23 mouse cellular contexts compared by ENCODE assay signal in the genomic region with DNA sequence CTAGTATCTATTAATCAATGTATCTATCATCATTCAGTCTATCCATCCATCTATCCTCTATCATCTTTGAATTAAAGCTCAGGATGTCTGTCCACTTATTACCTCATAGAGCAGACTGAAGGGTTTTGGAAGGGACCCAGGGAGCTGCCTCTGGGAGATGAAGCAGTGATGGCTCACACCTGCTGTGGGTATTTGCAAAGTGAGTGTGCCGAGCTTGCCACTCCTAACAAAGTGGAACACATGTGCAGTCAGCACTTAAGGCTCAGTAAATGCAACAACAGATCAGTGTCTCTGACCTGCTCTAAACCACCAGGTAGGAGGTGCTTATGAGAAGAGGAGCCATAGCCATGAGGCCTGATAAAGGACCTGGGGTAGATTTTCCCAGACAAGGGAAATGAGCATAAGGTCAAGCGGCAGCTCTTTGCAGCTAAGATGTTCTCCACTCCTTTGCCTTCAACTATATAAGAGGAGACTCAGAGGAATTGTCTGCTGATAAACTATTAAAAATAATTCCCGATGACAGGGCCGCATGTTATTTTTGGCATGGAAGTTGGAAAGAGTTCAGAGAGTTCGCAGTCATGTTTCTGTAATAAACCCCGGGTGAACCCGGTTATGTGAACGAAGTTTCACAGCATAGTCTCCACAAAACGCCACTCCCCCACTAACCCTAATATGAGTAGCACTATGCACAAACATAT.
A peak's percentile ranks its signal among the peaks of the same experiment; 100 is the strongest.
DNase-seq lines count a peak whose midpoint lies in the region; ATAC-seq and TF ChIP-seq lines count a peak whose summit lies in the region.
"Had no signal": no experiment of that assay in that cellular context is flagged by ENCODE, and none has a peak within 500 bp of the region (broad histone marks: within the 10 kb centered on the region; RNA-seq: fewer than 3 reads in every experiment).

No protein-coding gene starts in this region.

- no peaks in the 10 kb centered on the region for H3K27me3 ChIP-seq in heart, embryonic 11.5 days (ENCODE audit: control insufficient read depth, insufficient read depth, low read length)
- no peaks in the 10 kb centered on the region for H3K27me3 ChIP-seq in lung, embryonic 14.5 days (ENCODE audit: insufficient read depth, low read length)
- H3K27me3 ChIP-seq in heart, embryonic 16.5 days (ENCODE audit: control insufficient read depth, insufficient read depth, low read length): no peaks in the 10 kb centered on the region; the same call in 1 of the 2 replicates
- H3K27me3 ChIP-seq: forebrain, embryonic 13.5 days; midbrain, embryonic 15.5 days; neural tube, embryonic 13.5 days; stomach, embryonic 15.5 days had no signal

- DNase-seq in heart, postnatal 25 days (ENCODE audit: low spot score): no peak
- peak; percentile 27 for DNase-seq in lung, embryonic 14.5 days
- no peak for DNase-seq in lung, postnatal 4 days
- DNase-seq in kidney, postnatal 36 days: peak; percentile 4 to 10
- no peak for DNase-seq in right cerebral cortex, postnatal 10 days (ENCODE audit: low spot score in 2 of 2)
- no peak for DNase-seq in gastrocnemius, postnatal 4 days (ENCODE audit: low spot score in 2 of 2)
- DNase-seq: adrenal gland, postnatal 25 days; cerebellum, adult 9-10 months; gastrocnemius, adult 2 months; layer of hippocampus, postnatal 36 days; lung, postnatal 14 days; retina, postnatal 1 day; right cerebral cortex, postnatal 4 days had no signal

- no peak for TF ChIP-seq CTCF in lung, embryonic 14.5 days (IDR thresholded peaks at IDR 0.05; ENCODE audit: low read depth)

- H3K36me3 ChIP-seq in heart, embryonic 11.5 days (ENCODE audit: control insufficient read depth, insufficient read depth, low read length): no peaks in the 10 kb centered on the region
- no peaks in the 10 kb centered on the region for H3K36me3 ChIP-seq in lung, embryonic 14.5 days (ENCODE audit: insufficient read depth)
- no peaks in the 10 kb centered on the region for H3K36me3 ChIP-seq in heart, embryonic 16.5 days (ENCODE audit: control insufficient read depth, insufficient read depth)
- H3K36me3 ChIP-seq: midbrain, embryonic 15.5 days; neural tube, embryonic 13.5 days; stomach, embryonic 15.5 days had no signal

- WGBS in heart, embryonic 11.5 days (ENCODE audit: insufficient replicate concordance): 74% methylated on average over 9 of the region's 9 CpGs
- WGBS in lung, embryonic 14.5 days: 63% methylated on average over 9 of the region's 9 CpGs
- WGBS in heart, embryonic 16.5 days: 32% methylated on average over 9 of the region's 9 CpGs

- H3K4me3 ChIP-seq in heart, embryonic 11.5 days (ENCODE audit: low read depth, low read length): no peak overlapping the region
- H3K4me3 ChIP-seq in lung, embryonic 14.5 days (ENCODE audit: low read depth, low read length): no peak overlapping the region
- H3K4me3 ChIP-seq in heart, embryonic 16.5 days (ENCODE audit: low read length): no peak overlapping the region
- H3K4me3 ChIP-seq: forebrain, embryonic 13.5 days; gastrocnemius, adult 2 months; layer of hippocampus, adult 2 months; midbrain, embryonic 15.5 days; myocyte; neural tube, embryonic 13.5 days; stomach, embryonic 15.5 days had no signal

- no peak overlapping the region; the same call in 1 of the 2 replicates for H3K4me2 ChIP-seq in heart, embryonic 11.5 days
- H3K4me2 ChIP-seq in lung, embryonic 14.5 days: no peak overlapping the region
- H3K4me2 ChIP-seq in heart, embryonic 16.5 days (ENCODE audit: low read depth, low read length): peak overlapping the region; percentile 19
- H3K4me2 ChIP-seq: forebrain, embryonic 13.5 days; midbrain, embryonic 15.5 days; neural tube, embryonic 13.5 days; stomach, embryonic 15.5 days had no signal

- 0 out of 2 replicates have a peak, but pooled peaks have one; percentile 32 for ATAC-seq in heart, embryonic 11.5 days (replicated peaks; ENCODE audit: insufficient number of reproducible peaks, low FRiP score, low TSS enrichment)
- no peak for ATAC-seq in lung, embryonic 14.5 days (ENCODE audit: insufficient read depth)
- peak; percentile 65 for ATAC-seq in heart, embryonic 16.5 days (replicated peaks; ENCODE audit: extremely low read depth, insufficient read depth, low FRiP score)
- ATAC-seq: forebrain, embryonic 13.5 days; hindbrain, postnatal 0 days; intestine, embryonic 16.5 days; midbrain, embryonic 15.5 days had no signal

- intact Hi-C loops in heart, postnatal 25 days (cut with DNase I): no loop called here

- peaks cover 3% of the 10 kb centered on the region; the same call in 1 of the 2 replicates for H3K4me1 ChIP-seq in heart, embryonic 11.5 days (ENCODE audit: control insufficient read depth, insufficient read depth, low read length)
- no peaks in the 10 kb centered on the region for H3K4me1 ChIP-seq in lung, embryonic 14.5 days (ENCODE audit: insufficient read depth)
- peaks cover 6% of the 10 kb centered on the region for H3K4me1 ChIP-seq in heart, embryonic 16.5 days (ENCODE audit: control insufficient read depth, insufficient read depth, low read length)
- H3K4me1 ChIP-seq: forebrain, embryonic 13.5 days; midbrain, embryonic 15.5 days; neural tube, embryonic 13.5 days had no signal

- H3K27ac ChIP-seq in heart, embryonic 11.5 days (ENCODE audit: low read depth, low read length): no peak overlapping the region
- no peak overlapping the region for H3K27ac ChIP-seq in lung, embryonic 14.5 days (ENCODE audit: low read depth)
- H3K27ac ChIP-seq in heart, embryonic 16.5 days (ENCODE audit: low read length): peak overlapping the region; percentile 66
- H3K27ac ChIP-seq: forebrain, embryonic 13.5 days; gastrocnemius, adult 2 months; hindbrain, postnatal 0 days; layer of hippocampus, adult 2 months; midbrain, embryonic 15.5 days; neural tube, embryonic 13.5 days; stomach, embryonic 15.5 days had no signal

- no peaks in the 10 kb centered on the region; the same call in 1 of the 2 replicates for H3K9me3 ChIP-seq in heart, embryonic 11.5 days (replicated peaks; ENCODE audit: control insufficient read depth, low read length)
- no peaks in the 10 kb centered on the region for H3K9me3 ChIP-seq in lung, embryonic 14.5 days (ENCODE audit: low read depth, low read length)
- H3K9me3 ChIP-seq in heart, embryonic 16.5 days (replicated peaks; ENCODE audit: control insufficient read depth, low read length): peaks cover 8% of the 10 kb centered on the region
- H3K9me3 ChIP-seq: midbrain, embryonic 15.5 days; stomach, embryonic 15.5 days had no signal

- H3K9ac ChIP-seq in heart, embryonic 11.5 days (ENCODE audit: low read depth, low read length): no peak overlapping the region
- no peak overlapping the region for H3K9ac ChIP-seq in lung, embryonic 14.5 days
- no peak overlapping the region for H3K9ac ChIP-seq in heart, embryonic 16.5 days (ENCODE audit: low read length)
- H3K9ac ChIP-seq: forebrain, embryonic 13.5 days; midbrain, embryonic 15.5 days; neural tube, embryonic 13.5 days; stomach, embryonic 15.5 days had no signal

Comparison
In these comparisons a context has a peak if more than half of its experiments do, and no peak if none do; other contexts are left out.
1. DNase-seq: peak in lung, embryonic 14.5 days (single experiment) and kidney, postnatal 36 days (2 of 2); none in heart, postnatal 25 days (single experiment), lung, postnatal 4 days (0 of 2), right cerebral cortex, postnatal 10 days (0 of 2) and gastrocnemius, postnatal 4 days (0 of 2).